Mouse (Mus musculus): ENCODE measurements around the gene Dgkh.

DNA sequence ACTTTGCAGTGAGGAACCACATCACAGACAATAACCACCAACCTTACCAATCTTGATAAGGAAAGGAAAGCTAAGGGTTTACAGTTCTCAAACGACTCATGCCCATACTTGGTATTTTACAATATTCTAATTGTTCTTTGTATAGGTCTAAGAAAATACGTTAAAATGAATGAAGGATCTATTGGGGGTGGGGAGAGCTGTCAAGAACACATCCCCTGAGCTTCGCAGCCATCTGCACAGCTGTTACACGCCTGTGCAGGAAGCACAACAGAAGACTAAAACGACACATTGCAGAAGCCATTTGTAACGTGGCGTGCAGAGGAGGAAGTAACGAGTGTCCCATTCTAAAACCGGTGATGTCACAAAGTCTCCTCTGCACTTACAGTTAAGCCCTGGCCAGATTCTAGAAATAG is 113.7 kb downstream of the Dgkh start:
- TF ChIP-seq CTCF (IDR thresholded peaks at IDR 0.05; ENCODE audit: control insufficient read depth, insufficient read depth, low read length) (no peak), POLR2A (IDR thresholded peaks at IDR 0.05; ENCODE audit: borderline replicate concordance, control insufficient read depth, low read depth, low read length) (no peak)
